Mouse (Mus musculus) gonadal fat pad, adult 2 months (tissue): ENCODE data around the gene Faap20. TPM values are rescaled to one million over a fixed set of nuclear protein-coding genes. Genes with fewer than 3 reads are reported as not detected.

ENCODE experiments used
- DNase-seq: peaks from one replicate; pipeline ENCODE4 v3.0.0-alpha.2; 2012; ENCODE audit warnings: low read depth
- polyA plus RNA-seq: library from polyadenylated mRNA; depleted of rRNA; stranded (reverse); fragments of >200 nt; gene quantifications from 2 replicates; pipeline ENCODE4 v1.2.3, GENCODE M21; 2012

Faap20 gene
- polyA plus RNA-seq, 1 experiment = 78.4 TPM

GRCm38 (mm10) chr4:155221106-155221505 lies 28.5 kb upstream of the Faap20 start:
- DNase-seq = no peak

DNA sequence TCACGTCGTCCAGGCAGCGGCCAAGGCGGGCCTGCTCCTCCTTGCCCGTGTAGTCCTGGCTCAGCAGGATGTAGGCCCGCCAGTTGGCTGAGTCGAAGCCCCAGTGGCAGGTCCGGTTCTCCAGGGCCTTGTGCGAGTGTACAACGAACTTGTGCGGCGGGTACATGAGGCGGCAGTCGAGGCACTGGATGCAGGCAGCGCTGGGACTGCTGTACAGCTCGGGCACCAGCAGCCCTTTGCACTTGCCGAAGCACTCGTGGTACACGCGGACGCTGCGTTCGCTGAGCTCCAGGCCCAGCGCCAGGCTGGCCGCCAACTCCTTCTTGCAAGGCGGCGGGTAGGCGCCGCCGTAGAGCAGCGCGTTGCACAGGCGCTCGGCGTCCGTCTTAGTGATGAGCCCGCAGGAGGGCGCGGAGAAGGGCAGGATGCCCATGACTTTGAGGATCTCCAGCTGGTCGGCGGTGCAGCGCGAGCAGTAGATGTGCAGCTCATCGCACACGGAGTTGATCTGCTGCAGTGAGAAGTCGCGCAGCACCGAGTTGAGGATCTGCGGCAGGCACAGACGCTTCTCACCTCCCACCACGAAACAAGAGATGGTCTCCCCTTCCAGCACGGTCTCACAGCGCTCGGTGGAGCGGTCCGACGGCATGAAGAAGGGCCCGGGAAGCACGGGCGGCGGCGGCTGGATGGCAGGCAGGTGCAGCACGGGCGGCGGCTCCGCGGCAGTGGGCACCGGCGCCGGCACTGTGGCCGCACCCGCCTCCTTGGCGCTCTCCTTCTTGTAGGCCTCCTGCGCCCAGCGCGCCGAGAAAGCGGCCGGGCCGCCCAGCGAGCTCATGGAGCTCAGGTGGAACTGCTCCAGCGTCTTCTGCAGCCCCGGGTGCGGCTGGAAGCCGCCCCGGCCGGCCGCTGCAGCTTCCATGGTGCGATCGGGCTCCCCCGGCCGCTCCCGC lies 27.7 kb upstream of the Faap20 start:
- DNase-seq = no peak

DNA sequence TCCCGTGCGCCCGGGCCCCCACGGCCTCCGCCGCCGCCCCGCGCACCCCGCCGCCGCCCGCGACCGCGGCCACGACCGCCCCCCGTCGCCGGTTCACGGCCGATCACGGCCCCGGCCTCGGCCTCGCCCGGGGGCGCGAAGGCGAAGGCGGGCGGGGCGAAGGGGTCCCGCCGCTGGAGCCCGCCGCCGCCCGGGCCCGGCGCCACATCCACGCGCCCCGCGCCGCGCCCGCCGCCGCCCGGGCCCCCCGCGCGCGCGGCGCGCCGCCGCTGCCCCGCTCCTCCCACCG lies 27.1 kb upstream of the Faap20 start, which contains the start of gene Ski:
Ski (minus strand) TSS at position 41 of the 289 bp plus-strand sequence.
- DNase-seq = no peak

DNA sequence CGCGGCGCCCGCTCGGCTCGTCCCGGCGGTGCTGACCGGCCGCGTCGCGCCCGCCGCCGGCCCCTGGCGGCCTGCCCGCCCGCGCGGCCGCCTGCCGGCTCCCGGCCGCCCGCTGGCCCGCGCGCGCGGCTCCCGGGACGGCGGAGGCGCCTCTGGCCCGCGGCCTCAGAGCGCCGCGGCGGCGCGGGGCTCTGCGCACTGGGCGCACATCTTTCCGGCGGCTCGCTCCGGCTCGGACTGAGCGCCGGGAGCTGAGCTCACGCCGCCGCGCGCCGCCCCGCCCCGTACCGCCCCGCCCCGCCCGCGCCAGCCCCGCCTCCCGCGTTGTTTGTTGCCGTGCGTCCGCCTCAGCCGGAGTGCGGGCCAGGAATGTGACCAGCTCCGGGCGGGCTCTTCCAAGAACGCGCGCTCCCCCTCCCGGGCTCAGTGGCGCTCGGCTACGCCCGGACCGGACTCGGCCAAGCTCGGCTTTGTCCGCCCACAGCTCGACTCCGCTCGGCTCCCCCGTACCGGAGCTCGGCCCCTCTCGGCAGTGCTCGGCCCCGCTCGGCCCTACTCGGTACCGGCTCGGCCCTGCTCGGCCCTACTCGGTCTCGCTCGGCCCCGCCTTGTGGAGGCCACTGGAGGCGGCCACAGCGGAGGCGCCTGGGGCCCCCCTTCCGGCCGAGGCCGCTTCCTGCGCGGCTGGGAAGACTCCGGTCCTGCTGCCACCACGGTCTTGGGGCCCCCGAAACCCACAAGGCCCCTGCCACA lies 26.6 kb upstream of the Faap20 start:
- no peak for DNase-seq

DNA sequence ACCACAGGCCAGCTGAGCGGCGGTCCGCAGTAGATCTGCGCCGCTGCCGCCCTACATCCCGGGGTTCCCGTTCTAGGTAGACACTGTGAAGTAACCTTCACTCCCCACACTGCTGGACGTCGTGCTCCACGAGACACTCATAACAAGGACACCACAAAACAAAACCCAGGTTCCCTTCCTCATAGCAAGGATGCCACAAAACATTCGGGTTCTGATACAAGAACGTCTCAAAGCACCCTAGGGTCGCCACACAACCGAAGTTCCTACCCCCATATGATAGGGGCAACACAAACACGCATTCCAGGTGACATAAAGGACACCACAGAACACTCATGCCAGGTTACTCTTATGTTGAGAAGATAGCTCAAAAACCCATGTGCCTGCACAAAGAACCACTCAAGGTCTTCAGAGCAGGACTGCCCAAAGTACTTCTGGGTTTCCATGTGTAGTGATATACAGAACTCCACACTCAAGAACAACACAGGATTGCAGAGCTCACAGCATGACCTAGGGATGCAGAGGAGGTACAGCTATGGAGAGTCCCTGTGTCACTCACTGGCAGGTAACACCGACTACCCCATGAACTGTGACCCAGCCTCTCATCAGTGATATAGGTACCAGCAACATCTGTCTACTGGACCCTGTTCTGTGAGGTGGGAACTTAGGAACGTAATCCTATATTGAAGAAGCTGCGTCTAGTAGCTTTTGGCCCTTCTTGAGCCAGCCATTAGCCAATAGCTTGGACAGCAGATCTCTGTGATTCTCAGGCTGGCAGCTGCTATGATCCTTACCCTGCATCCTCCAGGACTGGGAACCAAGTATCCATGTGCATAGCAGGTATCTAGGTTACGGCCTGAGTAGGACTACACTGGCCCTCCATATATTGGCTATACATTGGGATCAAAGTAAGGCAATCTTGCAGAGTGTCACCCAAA lies 25.7 kb upstream of the Faap20 start:
- DNase-seq = no peak

DNA sequence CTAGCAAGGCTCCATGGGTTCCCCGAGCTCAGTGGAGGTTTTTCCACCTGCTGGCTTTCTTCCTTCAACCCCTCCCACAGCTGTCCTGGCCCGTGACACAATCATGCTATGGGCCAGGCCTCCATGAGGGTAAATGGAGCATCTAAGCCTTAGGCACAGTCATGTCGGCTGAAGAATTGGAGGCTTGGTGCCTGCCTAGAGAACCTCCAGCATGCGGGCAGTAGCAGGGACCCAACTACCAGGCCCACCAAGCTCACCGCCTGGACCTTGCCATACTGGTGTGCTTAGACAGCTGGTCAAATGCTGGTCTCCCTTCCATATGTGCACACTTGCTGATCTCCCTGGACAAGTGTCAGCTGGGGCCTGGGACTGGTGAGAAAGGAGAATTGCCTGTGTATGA lies 23.7 kb upstream of the Faap20 start:
- DNase-seq = no peak

DNA sequence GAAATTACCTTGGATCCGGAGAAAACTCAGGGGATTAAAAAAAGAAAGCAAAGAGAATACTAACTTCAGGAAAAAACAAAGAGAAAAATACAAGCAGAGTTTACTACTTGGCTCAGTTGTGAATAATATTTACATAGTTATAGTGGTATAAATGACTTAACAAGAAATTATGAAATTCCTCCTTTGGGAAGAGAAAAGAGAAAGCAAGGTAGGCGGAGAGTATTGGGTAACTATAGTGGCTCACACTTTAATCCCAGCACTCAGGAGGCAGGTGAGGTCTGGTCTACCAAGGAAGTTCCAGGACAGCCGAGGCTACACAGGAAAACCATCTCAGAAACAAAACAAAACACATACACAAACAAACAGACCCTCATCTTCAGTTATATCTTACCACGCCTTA lies 21.6 kb upstream of the Faap20 start:
- DNase-seq = no peak

DNA sequence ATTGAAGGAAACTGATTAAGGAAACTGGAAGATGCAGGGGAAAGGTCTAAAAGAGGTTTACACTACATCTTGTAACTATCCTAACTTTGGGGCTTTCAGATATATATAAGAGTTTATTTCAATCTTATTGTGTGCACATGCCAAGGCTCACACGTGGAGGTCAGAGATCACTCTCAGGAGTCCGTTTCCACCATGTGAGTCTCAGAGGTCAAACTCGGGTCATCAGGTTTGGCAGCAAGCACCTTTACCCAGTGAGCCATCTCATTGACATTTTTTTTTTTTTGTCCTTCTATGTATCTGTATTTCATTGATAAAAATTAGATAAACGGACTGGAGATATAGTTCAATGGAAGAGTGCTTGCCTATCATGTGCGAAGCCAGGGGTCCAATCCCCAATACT lies 21.1 kb upstream of the Faap20 start:
- no peak for DNase-seq

DNA sequence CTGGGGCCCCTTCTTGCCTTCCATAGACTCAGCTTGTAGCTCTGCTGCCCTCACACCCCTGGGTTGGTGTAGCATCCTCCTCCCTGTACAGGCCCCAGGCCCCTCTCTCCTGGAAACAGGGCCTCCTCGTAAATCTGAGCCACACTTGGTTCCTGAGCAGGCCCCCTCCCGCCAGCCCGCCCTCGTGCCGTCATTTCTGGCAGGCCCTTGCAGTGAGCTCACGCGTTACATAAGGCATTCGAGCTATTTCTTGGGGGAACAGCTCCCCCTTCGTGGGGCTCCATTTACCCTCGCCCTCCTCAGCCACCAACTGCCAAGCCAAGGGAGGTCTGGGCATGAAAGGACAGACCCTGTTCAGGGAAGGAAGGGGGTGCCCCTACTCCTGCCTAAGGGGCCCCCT lies 15.7 kb upstream of the Faap20 start:
- no peak for DNase-seq

DNA sequence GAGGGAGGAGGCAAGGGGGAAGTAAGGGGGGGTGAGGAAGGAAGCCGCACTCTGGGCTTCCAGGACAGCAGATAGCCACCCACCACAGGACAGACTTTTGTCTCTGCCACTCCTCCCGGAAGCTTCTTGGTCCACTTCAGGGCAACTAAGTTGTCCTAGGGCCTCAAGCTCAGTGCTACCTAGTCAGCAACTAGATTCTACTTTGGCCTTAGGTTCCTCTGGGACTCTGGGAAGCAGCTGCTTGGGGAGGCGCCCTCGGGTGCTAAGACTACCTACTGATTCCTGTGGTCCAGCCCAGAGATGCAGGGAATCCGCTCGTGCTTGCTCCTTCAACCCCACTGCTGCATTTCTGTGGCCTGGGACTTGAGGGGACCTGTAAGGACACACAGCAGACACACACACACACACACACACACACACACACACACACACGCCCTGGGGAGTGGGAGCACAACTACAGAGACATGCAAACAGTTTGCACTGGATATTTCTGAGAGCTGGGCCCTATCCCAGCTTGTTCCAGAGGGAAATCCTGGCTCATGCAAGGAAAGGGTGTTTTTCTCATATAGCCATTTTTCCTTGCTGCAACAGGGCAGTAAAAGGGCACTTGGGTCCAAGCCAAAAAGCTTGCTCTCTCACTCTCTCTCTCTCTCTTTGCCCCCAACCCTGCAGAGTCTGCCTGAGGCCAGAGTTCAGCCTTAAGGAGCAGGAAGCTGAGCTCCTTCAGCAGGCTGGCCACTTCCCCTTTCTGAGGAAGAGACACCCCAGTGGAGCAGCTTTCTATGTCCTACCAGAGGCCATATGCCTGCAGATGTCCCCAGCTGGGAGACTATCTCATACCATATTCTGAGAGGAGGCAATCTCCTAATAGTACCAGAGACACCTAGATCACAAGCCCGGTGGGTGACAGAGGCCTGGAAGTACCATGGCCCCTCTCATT lies 15.0 kb upstream of the Faap20 start:
- DNase-seq = no peak

- DNase-seq = no peak
Measured at GRCm38 (mm10) chr4:155235311-155236119, 14.1 kb upstream of the Faap20 start.

DNA sequence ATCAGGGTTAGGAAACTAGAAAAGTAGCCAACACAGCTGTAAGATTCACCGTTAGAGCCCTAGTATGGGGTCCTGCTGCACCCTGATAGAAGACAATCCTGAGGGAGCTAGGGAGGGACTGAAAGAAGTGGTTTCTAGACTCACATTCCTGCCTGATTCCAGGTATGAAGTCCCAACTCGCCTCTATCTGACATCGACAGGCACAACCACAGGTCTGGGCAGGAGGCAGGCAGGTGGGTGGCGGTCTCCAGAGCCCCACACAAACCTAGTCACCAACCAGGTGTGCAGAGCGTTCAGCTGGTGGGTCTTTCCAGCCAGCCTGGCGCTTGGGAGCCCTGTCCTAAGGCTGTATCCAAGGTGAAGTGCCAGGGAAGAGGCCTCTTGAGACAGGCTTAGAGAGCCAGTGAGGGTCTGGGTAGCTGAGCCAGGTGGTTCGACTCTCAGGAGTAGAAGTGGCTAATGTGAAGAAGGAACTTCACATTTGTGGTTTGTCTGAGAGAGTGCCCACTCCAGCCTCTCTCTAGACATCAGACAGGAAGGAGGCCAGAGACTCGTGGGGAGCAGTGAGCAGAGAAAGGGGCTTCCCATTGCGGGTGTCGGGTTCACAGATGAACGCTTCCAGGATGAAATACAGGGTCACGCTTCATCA lies 12.7 kb upstream of the Faap20 start:
- no peak for DNase-seq

DNA sequence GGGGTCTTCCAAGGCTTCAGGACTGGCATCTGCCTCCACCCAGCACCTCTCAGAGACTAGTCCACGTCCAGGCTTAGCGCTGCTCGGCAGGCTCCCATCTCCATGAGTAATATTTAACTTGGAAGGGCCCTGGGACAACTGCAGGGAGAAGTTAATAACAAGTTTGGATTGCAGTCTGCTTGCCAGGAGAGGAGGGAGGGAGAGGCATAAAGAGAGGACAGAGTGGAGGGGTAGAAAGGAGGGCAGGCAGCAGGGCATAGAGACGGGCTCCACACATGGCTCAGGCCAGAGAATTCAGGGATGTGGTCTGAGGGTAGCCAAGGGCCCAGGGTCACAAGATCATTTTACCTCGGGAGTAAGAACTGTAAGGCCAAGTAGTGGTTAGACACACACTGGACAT lies 11.3 kb upstream of the Faap20 start:
- DNase-seq = no peak

- no peak for DNase-seq
Measured at GRCm38 (mm10) chr4:155239494-155239893, 10.1 kb upstream of the Faap20 start.

DNA sequence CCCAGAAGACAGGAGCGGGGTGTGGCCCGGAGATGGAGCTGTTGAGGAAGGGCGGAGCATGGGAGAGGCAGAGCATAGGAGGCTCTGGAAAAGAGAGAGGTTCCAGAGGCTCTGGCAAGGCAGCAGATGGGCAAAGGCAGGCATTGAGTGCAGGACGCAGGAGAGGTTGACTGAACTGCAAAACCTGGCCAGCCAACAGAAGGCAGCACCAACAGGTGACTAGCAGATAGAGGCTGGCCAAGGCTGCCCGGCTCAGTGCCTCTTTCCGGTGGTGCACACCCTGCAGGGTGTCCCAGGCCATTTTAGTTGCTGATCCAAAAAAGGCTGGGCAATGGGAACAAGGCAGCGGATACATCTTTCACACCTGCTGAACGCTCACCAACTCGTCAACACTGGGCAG lies 7.8 kb upstream of the Faap20 start:
- no peak for DNase-seq

GRCm38 (mm10) chr4:155242292-155242691 lies 7.3 kb upstream of the Faap20 start:
- DNase-seq = no peak

DNA sequence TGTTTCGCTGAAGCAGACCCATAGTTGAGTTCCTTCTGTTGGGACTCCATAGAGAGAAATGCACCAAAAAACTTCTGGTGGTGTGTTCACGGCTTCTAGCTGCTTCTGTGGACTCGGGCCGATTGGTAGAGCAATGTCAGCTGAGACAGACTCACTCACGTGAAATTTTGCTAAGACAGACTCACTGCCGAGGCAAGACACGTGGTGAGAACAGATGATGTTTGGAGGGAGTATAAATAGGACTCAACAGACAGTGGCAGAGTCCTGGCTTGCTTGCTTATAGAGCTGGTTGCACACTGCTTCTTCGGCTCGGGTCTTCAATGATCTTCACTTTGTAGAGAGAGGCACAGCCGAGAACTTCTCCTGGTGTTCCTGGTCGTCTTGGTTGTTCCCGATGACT lies 6.4 kb upstream of the Faap20 start:
- no peak for DNase-seq

GRCm38 (mm10) chr4:155245770-155246492 lies 3.7 kb upstream of the Faap20 start:
- DNase-seq = no peak

- DNase-seq = no peak
Measured at GRCm38 (mm10) chr4:155246691-155247105, 2.9 kb upstream of the Faap20 start.
